Mouse (Mus musculus) kidney, postnatal 10 days (tissue): ENCODE measurements around the gene Slc16a12.
"Not testable (repeated sequence)": the region's sequence is repeated elsewhere in the genome, so short reads cannot be mapped to it uniquely, and the experiment has no call there.

Experiments
- DNase-seq: peaks from one replicate; pipeline ENCODE4 v3.0.0; 2021; ENCODE audit warnings: mixed read lengths

Slc16a12 gene

GRCm38 (mm10) chr19:34746688-34747504 is at the start of gene Slc16a12:
TSS of gene Slc16a12 (minus strand) at chr19:34747289.
- peak; percentile 76 for DNase-seq

DNA sequence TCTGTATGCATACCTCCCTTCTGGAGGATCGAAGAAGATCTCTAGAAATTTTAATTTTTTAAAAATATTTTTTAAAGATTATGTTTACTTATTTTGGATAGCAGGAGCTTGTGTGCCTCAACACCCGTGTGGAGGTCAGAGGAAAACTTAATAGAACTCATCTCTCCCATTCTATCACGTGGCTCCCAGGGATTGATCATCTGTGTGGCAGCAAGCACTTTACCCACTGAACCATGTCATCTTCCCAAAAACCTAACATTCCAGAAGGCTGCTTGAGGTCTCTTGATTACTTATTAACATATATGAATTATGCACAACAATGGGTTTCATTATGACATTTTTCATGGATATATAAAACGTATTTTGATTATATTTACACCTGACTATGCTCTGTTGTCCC is 49.3 kb upstream of the Slc16a12 start:
- no peak for DNase-seq

DNA sequence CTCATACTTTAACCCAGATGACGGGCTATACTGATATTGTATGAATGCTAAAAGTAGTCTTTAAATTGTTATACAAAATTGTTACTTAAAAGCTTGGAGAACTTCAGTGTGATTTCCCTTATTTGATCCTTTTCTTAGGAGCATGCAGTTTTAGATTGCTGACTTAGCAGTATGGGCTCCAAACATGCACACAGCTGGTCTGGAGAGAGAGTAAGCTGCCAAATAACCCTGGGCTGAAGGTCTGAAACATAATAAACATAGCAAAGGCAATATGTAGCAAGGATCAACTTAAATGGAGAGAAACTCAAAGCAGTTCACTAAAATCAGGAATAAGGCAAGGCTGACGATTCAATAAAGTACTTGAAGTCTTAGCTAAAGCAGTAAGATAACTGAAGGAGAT is 35.4 kb upstream of the Slc16a12 start:
- DNase-seq, result no peak

- DNase-seq, result no peak
These were observed 31.9 kb upstream of the Slc16a12 start for GRCm38 (mm10) chr19:34778993-34779392.

DNA sequence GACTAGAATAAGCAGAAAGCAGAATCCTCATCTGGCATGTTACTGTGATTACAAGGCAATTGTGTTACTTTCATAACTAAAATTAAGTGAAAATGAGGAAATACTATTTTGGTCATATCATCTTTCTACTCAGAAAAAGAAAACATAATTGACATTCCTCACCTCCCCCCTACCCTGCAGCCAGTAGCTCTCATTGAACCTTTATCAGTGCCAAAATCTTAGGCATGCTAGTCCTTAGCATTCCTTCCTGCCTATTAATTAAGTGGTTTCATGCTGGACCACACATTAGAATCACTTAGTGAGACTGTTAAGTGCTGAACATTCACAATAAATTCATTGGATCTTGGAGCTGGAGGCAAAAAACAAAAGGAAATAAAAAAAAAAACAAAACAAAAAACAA is 31.0 kb upstream of the Slc16a12 start:
- no peak for DNase-seq

GRCm38 (mm10) chr19:34772775-34773174 is 25.7 kb upstream of the Slc16a12 start:
- DNase-seq, result peak; percentile 80

DNA sequence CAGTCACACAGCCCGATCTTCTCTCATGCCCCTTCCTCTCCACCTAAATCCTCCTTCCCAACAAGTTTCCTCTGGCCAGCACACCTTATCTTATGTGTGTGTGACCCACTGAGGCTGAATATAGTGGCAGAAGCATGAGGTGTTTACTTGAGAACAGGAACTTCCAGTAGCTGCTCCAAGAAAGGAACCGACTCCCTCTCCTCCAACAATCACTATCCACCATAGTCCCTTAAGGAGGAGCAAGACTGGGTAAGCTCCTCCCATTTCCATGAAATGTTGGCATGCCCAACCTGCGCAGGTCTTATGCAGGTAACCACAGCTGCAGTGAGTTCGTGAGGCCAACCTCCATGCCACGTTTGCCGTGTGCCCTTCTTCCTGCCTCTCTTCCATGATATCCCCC is 23.7 kb upstream of the Slc16a12 start:
- no peak for DNase-seq

DNA sequence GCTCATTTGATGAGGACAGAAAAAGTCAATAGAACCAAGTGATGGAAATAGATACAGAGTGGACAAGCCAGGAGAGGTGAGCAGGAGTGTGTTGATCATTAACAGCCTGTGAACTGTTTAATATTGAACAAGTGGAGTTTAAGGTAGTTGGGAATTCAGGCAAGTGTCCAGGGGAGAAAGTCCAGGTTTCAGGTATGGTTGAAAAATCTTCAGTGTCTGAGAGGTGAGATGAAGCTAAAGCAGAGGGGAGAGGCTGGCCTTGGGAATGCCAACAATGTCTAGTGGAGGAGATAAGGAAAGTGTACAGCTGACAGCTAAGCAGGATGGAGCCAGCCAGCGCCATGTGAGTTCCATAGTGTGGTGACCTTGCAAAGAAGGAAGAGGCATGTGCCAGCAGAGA is 11.7 kb upstream of the Slc16a12 start:
- DNase-seq, result peak; percentile 62

DNA sequence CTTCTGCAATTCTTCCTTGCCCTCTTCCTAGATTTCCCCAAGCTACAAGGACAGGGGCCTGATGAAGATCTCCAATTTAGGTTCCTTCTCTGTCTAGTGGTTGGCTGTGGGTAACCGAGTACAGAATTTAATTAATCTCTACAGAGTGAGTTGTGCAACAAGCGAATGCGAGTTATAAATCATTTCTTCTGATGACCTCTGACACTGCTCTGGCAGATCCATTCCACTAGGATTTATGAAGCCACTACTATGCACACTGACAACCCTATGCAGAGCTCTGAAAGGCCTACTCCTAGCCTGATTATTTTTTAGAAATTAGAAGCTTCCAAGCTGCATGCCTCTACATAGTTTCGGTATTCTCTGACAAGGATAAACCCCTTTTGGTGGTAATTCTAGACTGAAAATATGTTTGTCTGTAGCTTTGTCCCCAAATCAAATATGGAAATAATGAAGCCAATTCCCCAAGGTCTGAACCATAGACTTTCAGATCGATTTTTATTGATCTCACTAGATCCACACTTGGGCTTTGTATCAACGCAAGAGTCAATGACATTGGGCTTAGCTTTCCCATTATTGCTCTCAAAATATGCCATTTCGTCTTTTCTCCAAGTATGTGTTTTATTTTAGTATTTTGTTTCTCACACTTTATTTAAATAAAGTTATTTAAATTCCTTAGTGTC is 9.6 kb upstream of the Slc16a12 start:
- DNase-seq, result peak; percentile 1

- no peak for DNase-seq
These were observed 8.6 kb upstream of the Slc16a12 start for GRCm38 (mm10) chr19:34755680-34756079.

- no peak for DNase-seq
These were observed 6.2 kb upstream of the Slc16a12 start for GRCm38 (mm10) chr19:34753243-34753642.

DNA sequence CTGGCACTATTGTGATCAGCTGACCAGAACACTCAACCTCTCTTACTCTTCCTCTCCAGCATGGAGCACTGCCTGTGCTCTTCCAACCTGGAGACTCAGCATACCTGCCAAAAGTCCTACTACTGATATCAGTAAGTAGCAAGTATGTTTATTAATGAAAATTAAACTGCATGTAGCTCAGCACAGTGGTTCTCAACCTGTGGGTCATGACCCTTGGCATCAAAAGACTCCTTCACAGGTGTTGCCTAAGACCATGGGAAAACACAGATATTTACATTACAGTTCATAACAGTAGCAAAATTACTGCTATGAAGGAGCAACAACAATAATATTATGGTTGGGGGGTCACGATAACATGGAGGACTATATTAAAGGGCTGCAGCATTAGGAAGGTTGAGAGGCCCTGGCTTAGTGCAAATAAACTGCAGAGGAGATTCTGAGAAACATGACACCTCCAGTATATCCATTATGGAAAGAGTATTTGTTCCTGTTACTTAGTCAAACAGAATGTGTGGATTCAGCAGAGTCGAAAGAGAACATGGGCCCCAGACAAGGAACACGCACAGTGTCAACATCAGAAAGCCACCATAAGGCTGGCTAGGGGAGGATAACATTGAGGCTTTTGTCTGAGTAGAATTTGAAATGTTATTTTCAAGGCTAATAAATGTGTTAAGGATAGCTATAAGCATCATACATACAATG is 5.5 kb upstream of the Slc16a12 start:
- no peak for DNase-seq

DNA sequence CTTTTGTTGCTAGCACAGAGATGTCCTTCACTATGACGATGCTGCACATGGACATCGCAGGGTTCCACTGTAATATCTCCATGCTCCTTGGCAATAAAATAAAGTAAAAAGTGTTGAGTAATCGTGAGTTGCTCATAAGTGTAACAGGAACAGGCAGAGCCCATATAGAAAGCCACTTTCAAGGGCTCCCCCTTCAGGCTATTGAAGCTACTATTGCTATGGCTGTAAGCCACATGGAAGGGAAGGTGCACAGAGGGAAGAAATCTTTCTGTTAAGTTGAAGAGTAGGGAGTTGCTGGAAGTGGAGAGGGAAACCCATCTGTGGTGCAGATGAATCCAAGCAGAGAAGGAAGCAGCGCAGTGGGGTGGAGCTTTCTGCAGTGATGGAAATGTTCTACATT is 4.1 kb upstream of the Slc16a12 start:
- peak; percentile 28 for DNase-seq

- DNase-seq, result no peak
These were observed 1.9 kb upstream of the Slc16a12 start for GRCm38 (mm10) chr19:34748992-34749391.

DNA sequence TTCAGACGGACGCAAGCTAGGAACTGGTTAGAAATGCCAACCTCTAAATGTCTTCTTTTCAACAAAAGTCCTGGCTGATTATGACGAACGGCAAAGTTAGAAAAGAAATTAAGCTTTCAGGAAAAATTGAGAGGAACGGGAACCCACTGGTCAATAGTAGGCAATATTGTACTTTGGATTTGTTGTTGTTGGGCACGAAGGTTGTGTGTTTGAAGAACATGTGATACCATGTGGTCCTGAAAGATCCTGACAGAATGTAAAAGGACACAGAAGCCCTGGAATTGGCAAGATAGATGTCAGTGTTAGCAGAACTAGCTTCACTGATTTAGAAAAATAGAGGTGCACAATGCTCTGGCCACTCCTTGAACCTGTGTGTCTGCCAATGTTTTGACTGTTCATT is 880 bp upstream of the Slc16a12 start:
- not testable (repeated sequence) for DNase-seq

- DNase-seq, result peak; percentile 33
These were observed 888 bp downstream of the Slc16a12 start for GRCm38 (mm10) chr19:34746201-34746600.

- DNase-seq, result no peak
These were observed 2.1 kb downstream of the Slc16a12 start for GRCm38 (mm10) chr19:34745012-34745411.

DNA sequence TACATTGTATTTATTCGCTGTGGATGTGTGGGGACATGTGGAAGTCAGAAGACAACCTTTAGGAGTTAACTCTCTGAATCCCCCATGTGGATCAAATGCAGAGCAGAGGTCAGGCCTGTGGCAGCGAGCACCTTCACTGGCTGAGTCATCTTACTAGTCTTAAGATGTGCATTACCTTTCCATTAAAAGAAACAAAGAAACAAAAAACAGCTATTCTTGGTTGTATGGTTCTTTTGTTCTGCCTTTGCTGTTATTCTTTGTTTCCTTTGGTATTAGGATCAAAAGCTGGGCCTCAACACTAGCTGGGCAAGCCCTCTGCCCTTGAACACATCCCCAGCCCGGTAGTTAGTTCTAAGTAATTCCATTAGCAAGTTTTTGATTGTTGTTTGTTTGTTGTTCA is 9.2 kb downstream of the Slc16a12 start:
- DNase-seq, result no peak

- no peak for DNase-seq
These were observed 11.2 kb downstream of the Slc16a12 start for GRCm38 (mm10) chr19:34735900-34736299.

GRCm38 (mm10) chr19:34733020-34733419 is 14.1 kb downstream of the Slc16a12 start:
- DNase-seq, result peak; percentile 62

- DNase-seq, result no peak
These were observed 15.7 kb downstream of the Slc16a12 start for GRCm38 (mm10) chr19:34731356-34731755.

DNA sequence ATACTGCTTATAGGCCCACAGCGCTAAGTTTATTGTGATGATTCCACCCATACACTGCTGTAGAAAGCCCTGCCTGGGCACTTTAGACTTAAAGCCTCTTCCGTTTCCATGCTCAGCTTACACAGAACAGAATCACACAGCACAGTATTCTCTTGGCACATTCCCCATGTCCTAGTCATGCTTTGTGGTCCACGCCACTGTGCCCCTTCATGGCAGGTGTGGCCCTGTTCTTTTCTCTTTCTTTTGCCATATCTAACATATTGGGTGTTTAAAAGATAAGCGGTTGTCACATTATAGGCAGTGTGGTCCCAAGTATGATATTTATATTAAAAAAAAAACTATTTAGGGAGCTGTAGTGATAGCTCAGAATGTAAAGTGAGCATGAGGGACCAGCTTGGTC is 16.5 kb downstream of the Slc16a12 start:
- DNase-seq, result no peak

DNA sequence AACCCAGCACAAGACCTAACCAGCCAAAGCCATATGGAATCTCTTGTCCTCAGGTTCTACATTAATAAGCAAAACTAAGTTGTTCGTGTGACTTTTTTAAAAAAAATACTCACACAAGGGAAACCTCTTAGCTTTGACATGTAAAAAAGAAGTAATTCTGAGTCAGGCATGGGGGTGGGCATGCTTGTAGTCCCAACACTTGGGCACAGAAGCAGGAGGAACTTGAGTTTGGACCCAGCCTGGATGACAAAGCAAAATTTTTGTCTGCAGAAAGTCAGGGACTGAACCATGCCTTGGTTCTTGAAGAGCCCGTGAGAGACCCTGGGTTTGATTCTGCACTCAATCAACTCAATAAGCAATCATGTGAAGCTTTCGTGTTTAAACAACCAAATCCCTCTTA is 17.6 kb downstream of the Slc16a12 start:
- DNase-seq, result no peak
